Mouse (Mus musculus) thymus, postnatal 4 days (tissue): ENCODE measurements around the gene Mbnl1.

Source experiments
- DNase-seq: peaks from one replicate; pipeline ENCODE4 v3.0.0; 2021

Mbnl1 gene

DNA sequence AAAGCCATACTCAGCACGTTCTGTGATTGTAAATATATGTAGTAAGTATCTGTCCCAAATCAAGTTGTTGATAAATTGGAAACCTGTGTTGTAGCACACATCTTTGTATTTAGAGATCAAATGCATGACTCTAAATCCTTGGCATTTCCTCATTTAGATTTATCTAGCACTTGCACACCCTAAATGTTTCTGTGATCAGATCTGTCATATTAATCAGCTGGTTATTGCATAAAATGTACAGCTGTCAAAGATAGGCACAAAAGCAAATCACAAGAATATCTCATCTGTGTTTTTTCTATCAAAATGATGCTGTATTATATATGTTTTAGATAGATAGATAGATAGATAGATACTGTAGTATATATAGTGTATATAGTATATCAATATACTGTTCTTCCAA is 98.9 kb downstream of the Mbnl1 start:
- no peak for DNase-seq

DNA sequence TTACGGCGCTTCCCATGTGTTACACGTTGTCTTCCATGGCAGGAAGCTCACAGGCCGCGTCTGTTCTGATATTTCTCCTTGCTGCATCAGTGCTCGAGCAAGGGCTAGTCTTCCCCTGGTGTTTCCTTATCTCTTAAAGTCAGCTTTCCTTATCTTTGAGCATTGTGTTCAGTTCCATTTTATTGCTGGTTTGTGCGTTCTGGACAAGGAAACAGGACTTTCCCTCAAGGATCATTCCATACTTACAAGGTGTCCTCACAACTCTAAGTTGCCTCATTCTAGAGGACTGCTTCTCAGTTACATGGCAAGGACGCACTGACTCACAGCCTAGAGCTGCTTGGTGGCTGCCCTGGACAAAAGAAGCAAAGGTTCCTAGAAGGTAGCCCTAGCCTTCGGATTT is 101.6 kb downstream of the Mbnl1 start:
- no peak for DNase-seq

DNA sequence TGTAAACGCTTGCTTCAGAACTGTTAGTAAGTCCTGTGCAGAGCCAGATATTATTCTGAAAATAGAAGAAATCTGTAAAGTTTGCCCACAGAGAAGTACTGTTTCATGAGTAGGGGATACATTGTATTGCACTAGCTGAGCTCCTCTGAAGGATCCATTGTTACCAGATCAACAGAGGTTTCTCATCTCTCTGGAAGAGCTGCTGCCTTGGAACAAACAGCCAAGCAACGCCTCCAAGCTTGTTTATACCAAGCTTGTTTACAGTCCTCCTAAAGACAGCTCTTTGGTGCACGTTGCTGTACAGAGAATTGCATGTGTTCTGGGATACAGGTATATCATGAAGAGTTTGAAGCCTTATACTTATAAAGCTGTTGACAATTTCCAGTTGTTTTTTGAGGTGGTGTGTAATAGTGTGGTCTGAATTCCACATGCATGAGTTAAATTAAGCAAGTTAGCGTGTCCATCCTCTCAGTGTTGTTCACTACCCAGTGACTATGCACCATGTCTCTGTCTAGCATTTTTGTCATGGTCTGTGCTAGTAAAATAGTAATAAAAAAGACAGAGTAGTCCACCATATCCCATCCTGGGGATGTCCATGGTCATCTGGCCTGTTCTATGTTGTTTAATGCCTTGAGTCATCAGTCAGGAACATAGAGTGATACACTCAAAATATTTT is 102.4 kb downstream of the Mbnl1 start:
- DNase-seq = no peak

DNA sequence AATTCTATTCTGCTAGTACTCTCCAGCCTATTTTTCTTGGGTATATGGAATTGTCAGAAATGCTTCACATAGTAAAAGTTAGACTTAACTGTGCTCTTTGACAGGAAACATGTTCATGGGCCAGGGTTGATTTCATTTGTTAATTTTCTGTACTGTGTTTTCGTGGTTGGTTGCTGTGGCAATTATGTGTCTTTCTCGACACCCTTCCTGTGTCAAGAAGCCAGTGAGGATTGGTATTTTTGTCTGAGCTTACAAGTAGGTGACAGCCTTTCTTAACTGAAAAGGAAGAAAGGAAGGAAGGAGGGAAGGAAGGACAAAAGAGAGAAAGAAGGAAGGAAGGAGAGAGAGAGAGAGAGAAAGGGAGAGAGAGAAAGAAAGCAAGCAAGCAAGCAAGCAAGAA is 103.3 kb downstream of the Mbnl1 start:
- DNase-seq = no peak

DNA sequence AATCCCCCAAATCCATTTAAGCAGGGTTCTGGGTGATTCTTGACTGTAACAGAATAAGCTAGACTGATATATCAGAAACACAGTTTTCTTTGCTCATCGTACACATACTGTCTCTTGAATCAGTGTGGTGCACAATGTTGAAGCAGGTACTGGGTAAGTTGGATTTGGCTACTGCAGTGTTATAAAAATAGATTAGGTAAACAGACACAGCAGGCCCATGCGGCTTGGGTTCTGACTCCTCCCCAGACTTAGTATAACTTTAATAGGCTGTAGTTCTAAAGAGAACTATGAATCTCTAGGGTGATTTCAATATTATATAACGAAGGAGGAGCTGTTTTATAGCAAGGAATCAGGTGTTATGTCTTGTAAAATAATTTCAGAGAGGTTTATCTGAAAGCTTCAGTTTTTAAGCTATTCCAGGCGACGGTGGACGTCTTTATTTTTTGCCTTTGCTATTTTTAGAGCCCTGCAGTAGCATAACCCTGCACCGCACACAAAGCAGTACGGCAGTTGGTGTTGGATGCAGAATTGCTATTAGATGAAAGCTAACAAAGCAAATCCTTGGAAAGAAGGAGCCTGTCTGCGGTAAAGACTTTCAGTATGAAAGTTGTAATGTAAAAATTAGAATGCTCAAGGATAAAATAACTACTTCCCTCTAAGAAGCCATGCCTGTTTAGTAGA is 103.9 kb downstream of the Mbnl1 start:
- DNase-seq = no peak

DNA sequence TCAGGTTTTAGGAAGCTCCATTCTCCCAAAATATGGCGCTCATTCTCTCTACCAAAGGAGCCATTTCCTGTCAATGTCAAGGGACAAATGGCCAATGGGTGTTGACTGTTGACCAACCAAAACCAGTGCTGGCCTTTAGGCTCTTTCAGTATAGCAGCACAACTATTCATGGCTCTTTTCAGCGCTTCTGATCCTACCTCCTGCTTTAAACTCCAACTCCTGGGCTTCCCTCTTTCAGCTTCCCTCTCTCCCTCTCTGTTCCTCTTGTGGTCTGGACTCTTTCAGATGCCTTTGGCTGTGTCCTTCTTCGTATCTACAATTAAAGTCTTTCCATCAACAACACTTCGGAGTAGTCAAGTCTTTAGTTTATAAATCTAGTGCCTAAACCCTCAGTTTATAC is 107.2 kb downstream of the Mbnl1 start:
- no peak for DNase-seq

DNA sequence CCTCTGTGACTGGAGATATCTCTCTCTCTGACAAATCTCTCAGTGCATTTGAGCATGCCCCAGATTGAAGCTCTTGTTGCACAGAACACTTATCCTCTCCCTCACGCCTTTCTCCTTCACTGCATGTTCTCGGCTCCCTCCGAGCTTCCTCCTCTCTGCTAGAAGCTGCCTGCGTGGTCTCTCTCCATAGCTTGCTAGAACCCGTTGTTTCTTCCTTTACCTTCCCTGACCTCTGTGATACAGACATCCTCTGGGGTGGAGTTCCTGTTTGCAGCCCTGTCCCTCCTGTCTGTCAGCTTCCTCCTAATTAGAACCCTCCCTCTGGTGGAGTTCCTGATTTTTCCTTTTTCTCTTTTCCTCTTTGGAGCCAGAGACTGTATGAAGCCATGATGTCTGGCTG is 108.1 kb downstream of the Mbnl1 start:
- DNase-seq = no peak

DNA sequence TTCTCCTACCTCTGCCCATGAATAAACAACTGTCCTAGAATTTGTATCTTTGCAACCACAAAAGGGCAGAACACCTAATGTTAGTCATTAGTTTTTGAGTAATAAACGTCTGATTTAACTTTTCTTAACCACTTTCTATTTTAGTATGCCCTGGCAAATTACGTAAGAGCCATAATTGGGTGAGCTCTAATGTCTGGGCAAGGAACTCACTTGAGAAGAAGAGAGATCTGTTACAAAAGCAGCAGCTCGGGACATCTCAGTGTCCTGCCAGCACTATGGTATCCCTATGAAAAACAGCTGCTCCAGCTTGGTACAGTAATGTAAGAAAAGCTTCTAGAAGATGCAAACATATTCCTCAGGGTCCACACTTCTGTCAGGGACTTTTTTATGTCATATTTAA is 109.5 kb downstream of the Mbnl1 start:
- no peak for DNase-seq

DNA sequence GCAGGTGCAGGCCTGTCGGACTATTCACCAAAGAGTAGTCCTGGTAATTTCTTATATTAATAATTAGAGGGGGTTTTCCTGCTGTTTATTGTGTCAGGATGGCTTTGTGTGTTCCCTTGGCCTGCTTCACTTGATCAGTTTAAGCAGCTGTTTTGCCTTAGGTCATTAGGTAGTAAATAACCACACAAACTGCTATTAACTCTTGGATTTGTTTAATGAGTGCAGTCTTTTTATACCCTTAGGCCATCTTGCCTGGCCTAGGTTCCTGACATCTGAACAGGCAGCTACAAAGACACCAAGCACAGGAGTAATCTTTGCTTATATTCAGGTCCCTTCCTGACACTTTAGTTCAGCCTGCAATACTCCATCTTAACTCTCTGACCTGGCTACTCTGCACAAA is 110.0 kb downstream of the Mbnl1 start:
- DNase-seq = no peak

DNA sequence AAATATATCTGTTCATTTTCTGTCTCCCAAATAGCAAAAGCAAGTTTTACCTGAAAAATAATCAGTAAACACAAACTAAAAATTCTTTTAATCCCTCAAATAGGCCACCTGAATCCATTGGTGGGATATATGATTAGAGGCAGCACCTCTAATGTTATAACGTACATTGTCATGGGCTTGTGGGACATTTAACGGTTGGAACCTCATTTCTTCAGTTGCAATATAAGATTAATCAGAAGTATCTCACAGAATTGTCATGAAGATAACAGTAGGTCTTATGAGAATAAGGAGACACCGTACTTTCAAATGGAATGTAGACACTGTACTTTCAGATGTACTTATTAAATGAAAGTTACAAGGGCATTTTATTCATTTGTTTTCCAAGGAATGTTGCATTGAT is 112.1 kb downstream of the Mbnl1 start:
- no peak for DNase-seq

DNA sequence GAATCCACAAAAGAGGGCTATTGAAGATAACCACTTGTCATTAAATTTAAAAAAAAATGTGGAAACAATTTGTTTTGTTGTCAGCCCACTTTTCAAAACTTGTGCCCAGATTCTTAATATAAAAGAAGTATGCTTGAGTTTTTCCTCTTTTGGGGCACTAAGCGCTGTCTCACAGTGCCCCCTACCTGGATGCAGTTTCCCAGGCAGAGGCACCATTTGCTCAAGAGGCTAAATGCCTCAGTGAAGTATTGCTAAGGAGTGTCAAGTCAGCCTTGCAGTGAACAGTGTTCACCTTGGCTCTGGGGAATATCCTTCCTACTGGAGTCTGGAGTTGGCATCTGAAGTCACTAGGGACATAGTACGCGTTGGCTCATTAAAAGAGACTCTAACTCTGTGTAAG is 113.4 kb downstream of the Mbnl1 start:
- no peak for DNase-seq

DNA sequence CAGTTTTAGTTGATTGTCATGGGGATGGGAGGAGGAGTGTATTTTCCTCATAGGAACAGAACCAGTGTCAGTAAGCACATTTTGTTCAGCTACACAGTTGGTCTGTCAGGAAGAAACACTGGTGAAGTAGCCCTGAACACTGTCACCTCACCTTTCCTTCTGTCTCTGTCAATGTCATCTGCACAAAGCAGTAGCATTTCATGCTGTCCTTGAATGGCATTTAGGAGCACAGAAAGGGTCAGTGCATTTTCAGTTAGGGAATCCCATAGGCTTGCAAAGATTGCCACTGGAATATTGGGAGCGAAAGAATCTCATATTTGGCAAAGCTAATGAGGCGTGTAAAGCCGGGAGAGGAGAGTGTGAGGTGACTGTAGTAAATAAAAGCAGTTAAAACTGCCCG is 114.5 kb downstream of the Mbnl1 start:
- DNase-seq = no peak

DNA sequence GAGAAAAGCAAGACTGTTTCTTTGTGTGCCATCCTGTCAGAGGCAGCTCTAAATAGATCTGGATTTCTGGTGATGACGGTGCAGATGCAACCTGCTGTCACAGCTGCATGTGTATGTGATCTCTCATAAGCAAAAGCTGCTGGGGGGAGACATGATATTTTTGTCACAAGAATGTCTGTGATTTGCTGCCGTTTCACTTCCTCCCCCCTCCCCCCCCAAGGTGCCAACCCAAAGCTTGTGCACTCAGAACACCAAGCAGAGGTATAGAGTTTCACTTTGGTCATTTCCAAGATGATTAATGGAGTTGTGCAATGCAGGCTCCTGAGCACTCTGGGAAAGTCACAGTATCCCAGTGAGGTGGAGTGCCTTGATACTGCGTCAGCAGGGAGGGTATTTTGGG is 116.7 kb downstream of the Mbnl1 start:
- DNase-seq = peak; percentile 21

DNA sequence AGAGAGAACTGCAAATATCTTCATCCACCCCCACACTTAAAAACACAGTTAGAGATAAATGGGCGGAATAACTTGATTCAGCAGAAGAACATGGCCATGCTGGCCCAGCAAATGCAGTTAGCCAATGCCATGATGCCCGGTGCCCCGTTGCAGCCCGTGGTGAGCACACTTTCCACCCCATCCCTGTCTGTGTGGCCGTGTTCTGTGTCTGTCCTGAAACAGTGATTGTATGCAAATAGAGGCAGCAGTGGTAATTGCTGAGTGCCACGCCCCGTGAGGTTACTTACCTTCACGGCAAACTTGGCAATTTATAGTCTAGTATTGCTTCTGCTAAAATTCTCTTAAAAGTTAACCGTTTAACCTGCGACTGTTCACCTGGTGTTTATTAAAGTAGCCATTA is 123.0 kb downstream of the Mbnl1 start:
- no peak for DNase-seq

DNA sequence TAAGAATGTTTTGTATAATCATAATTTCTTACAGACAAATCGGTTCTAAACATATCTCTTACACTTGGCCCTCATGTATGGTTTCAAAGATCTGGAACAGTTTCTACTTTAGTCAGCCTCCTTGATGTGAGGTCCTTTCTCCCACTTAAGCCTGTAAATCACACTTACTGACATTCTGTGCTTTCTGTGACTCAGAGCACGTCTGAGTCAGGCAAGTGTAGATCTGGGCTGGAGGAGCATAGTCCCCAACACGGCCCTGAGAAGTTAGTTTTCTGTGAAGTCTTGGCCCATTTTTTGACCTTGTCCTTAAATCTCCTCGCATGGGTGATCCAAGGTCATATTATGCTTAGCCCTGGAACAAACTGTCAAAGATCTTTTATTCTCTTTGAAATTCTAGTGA is 124.4 kb downstream of the Mbnl1 start:
- no peak for DNase-seq

DNA sequence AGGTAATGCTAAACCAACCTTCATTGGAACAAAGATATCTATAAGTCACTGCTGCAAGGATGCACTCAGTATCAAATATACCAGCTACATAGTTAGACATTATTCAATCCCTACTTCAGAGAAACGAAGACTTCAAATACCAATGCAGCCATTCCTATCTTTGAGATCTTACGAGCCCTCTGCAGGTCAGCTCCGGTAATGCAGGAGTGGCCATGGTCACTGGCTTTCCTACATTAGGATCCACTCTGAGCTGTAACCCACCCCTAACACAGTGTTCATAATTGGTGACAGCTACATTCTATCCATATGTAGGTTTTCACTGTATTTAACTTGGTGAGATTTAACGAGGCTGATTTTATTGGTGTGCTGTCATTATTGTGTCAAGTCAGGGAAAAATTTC is 129.1 kb downstream of the Mbnl1 start:
- DNase-seq = peak; percentile 82

DNA sequence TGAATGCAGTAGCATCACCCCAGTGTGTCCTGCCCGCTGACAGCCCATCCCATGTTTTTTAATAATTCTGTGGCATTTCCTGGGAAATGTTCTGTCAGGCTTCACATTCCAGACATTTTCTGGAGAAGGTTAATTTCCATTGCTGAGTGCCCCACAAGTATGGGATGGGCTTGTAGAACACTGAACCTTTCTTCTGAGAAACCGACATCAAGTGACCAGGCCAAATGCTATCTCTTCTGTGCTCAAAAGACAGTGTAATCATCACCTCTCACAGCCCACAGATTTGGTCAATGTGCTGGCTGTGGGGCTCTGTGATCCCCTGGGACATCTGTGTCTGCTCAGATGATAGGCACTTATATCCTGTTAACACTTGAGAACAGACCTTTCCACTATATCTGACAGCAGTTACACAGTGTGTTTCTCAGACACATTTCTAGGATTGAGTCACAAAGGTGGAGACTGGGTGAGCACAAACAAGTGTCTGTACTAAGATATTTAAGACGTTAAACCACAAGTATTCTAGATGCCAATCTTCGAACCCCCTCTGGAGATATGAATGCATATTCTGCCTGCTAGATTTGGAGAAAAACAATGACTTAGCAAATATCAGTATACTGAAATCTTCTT is 130.4 kb downstream of the Mbnl1 start:
- no peak for DNase-seq

DNA sequence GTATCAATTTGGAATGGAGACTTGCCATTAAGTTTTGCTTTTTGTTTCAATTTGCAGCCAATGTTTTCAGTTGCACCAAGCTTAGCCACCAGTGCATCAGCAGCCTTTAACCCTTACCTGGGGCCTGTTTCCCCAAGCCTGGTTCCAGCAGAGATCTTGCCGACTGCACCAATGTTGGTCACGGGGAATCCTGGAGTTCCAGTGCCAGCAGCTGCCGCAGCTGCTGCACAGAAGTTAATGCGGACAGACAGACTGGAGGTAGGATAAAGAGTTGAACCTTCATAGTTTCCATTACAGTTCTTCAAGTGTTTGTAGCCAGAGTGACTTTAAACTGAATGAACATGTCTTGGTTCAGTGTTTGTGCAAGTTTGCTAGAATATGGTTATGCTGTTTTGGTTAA is 131.0 kb downstream of the Mbnl1 start:
- no peak for DNase-seq

DNA sequence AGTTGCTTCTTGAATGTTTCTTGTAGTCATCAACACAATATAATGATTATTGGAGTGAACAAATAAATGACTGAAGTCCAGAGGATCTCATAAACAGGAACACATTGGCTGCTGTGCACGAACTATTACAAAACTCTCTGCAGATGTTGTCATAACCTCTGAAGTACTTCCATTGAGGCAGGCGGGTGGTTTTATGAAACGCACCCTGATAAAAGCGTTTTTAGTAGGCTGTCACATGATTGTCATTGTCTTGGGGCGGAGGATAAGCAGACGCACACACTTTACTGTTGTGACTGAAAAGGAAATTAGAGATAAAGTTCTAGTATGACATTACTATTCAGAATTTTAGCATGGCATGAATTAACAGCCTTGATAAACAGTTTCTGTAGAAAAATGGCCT is 131.6 kb downstream of the Mbnl1 start:
- DNase-seq = no peak

DNA sequence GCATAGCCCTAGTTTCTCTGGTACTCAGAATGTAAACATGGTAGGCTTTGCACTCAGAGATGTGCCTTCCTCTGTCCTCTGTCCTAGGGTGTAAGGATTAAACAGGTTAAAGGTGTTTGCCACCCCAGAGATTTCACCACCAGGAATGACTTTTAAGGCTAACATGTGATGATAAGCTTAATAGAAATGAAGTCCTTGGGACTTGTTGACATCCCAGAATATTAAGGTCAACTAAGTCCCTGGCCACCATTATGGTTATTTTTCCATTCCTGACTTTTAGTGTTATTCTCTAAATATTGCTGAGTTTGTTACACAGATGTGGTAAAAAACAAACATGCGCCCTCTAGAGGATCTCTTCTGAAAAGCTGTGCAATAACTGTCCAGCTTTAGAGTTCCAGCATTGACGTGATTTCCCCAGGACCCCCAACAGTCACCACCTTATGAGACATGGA is 136.3 kb downstream of the Mbnl1 start:
- no peak for DNase-seq

DNA sequence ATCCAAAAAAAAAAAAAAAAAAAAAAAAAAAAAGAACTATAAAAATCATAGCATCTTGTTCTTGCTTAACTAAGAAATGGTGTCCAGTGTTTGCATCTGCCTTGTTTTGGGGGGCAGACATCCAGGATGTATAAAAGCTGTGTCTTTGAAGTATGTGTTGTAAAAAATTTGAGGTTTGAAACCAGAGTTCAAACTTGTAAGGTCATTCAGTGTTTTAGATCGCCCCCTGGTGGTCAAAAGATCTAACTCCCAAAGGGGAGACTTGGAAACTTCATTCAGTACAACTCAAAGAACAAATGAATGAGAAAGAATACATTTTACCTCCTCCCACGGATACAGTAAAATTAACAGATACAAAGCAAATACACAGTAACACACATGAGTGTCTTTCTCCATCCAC is 139.2 kb downstream of the Mbnl1 start:
- peak; percentile 68 for DNase-seq

DNA sequence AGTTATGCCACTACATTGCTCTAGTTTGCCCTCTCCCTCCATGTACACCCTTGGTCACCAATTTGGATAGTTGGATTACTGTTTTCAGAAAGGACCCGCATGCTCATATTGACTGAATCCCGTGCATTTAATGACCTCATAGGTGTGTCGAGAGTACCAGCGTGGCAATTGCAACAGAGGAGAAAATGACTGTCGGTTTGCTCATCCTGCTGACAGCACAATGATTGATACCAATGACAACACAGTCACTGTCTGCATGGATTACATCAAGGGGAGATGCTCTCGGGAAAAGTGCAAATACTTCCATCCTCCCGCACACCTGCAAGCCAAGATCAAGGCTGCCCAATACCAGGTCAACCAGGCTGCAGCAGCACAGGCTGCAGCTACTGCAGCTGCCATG is 140.5 kb downstream of the Mbnl1 start:
- no peak for DNase-seq

DNA sequence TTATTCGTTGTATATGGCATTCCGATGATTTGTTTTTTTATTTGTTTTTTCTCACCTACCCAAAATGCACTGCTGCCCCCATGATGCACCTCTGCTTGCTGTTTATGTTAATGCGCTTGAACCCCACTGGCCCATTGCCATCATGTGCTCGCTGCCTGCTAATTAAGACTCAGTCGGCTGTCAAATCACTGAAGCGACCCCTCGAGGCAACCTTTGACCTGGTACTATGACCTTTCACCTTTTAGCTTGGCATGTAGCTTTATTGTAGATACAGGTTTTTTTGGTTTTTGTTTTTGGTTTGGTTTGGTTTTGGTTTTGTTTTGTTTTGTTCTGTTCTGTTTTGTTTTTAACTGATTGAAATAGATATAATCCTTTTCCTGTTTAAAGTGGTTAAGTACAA is 141.9 kb downstream of the Mbnl1 start:
- DNase-seq = no peak

DNA sequence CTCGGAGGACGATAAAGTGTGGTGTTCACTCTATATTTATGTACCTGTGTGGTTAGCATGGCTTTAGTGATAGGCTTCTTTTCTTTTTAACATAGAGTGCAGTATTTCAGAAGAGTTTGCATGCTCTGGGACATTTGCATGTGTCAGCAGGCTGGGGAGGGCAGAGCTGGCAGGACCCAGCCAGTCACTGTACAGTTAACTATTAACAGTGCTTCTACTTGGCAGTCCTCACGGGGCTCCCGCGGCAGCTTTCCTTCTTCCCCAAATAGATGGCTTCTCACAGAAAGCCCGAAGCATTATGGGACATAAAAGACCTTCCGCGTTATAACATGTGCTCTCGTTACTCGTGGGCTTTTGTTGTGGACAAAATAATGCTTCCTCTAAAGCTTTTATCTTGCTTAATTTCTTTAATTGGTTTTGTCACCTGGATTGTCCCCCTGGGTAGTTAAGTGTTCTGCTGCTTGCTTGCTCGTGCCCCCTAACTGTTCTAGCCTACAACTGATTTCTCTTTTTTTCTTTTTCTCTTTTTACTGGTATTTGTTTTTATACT is 142.5 kb downstream of the Mbnl1 start:
- no peak for DNase-seq
